Mouse (Mus musculus): Measurements from ENCODE around the gene Prcp.

The Prcp gene

GRCm38 (mm10) chr7:92874116-92874675 is at the start of gene Prcp, which contains the start of gene Ddias:
Gene Prcp, plus strand, starts transcription at chr7:92874470.
Gene Ddias, minus strand, starts transcription at chr7:92874247.
- DNase-seq (ENCODE audit: low spot score in 2 of 2) = peak; percentile 87 to 95

- no peak for DNase-seq (ENCODE audit: low spot score in 2 of 2)
These were observed 48.0 kb upstream of the Prcp start for GRCm38 (mm10) chr7:92826248-92826647.

GRCm38 (mm10) chr7:92827981-92828380 is 46.3 kb upstream of the Prcp start:
- DNase-seq (ENCODE audit: low spot score in 2 of 2) = no peak

GRCm38 (mm10) chr7:92832395-92832794 is 41.9 kb upstream of the Prcp start:
- DNase-seq (ENCODE audit: low spot score in 2 of 2) = no peak

GRCm38 (mm10) chr7:92834391-92834790 is 39.9 kb upstream of the Prcp start:
- DNase-seq (ENCODE audit: low spot score in 2 of 2) = no peak

GRCm38 (mm10) chr7:92836447-92836846 is 37.8 kb upstream of the Prcp start:
- no peak for DNase-seq (ENCODE audit: low spot score in 2 of 2)

- DNase-seq (ENCODE audit: low spot score in 2 of 2) = no peak
These were observed 37.0 kb upstream of the Prcp start for GRCm38 (mm10) chr7:92837226-92837625.

GRCm38 (mm10) chr7:92837907-92838306 is 36.4 kb upstream of the Prcp start:
- DNase-seq (ENCODE audit: low spot score in 2 of 2) = no peak

- DNase-seq (ENCODE audit: low spot score in 2 of 2) = no peak
These were observed 32.0 kb upstream of the Prcp start for GRCm38 (mm10) chr7:92842254-92842653.

GRCm38 (mm10) chr7:92848246-92848645 is 26.0 kb upstream of the Prcp start:
- no peak for DNase-seq (ENCODE audit: low spot score in 2 of 2)

- DNase-seq (ENCODE audit: low spot score in 2 of 2) = no peak
These were observed 7.7 kb upstream of the Prcp start for GRCm38 (mm10) chr7:92866526-92866925.

GRCm38 (mm10) chr7:92870161-92870560 is 4.1 kb upstream of the Prcp start:
- no peak for DNase-seq (ENCODE audit: low spot score in 2 of 2)

- DNase-seq (ENCODE audit: low spot score in 2 of 2) = no peak
These were observed 2.7 kb upstream of the Prcp start for GRCm38 (mm10) chr7:92871596-92871995.

- peak; percentile 78 to 85 for DNase-seq (ENCODE audit: low spot score in 2 of 2)
These were observed 615 bp downstream of the Prcp start for GRCm38 (mm10) chr7:92874761-92875408.

GRCm38 (mm10) chr7:92876066-92876465 is 1.8 kb downstream of the Prcp start:
- no peak for DNase-seq (ENCODE audit: low spot score in 2 of 2)

- no peak for DNase-seq (ENCODE audit: low spot score in 2 of 2)
These were observed 2.3 kb downstream of the Prcp start for GRCm38 (mm10) chr7:92876538-92876937.

- DNase-seq (ENCODE audit: low spot score in 2 of 2) = no peak
These were observed 4.5 kb downstream of the Prcp start for GRCm38 (mm10) chr7:92878575-92879285.

GRCm38 (mm10) chr7:92883850-92884716 is 9.8 kb downstream of the Prcp start:
- no peak for DNase-seq (ENCODE audit: low spot score in 2 of 2)

GRCm38 (mm10) chr7:92884998-92885660 is 10.9 kb downstream of the Prcp start:
- no peak for DNase-seq (ENCODE audit: low spot score in 2 of 2)

GRCm38 (mm10) chr7:92886801-92887200 is 12.5 kb downstream of the Prcp start:
- DNase-seq (ENCODE audit: low spot score in 2 of 2) = no peak

GRCm38 (mm10) chr7:92887230-92887629 is 13.0 kb downstream of the Prcp start:
- DNase-seq (ENCODE audit: low spot score in 2 of 2) = no peak

All from urinary bladder, postnatal 4 days (tissue).